Mouse (Mus musculus): ENCODE measurements around the gene Rpl7l1. TPM values are rescaled to one million over a fixed set of nuclear protein-coding genes. Genes with fewer than 3 reads are reported as not detected.

Rpl7l1 gene
- total RNA-seq, 2 experiments from 2014 or later, result 59.4 to 70.8 TPM

DNA sequence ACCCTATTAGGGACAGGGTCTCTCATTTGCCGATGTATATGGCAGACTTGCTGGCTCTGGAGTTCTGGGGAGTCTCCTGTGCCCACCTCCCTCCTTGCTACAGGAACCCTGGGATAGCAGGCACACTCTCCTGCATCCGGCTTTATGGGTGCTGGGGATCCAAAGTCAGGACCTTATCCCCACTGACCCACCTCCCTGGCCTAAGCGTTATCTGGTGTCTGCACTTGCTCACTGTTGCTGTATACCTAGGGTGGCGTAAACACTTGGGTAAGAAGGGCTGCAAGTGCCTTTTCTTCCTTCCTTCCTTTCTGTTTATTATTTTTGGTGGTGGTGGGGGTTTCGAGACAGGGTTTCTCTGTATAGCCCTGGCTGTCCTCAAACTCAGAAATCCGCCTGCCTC, 41.2 kb downstream of the Rpl7l1 start:
- DNase-seq, result no peak

DNA sequence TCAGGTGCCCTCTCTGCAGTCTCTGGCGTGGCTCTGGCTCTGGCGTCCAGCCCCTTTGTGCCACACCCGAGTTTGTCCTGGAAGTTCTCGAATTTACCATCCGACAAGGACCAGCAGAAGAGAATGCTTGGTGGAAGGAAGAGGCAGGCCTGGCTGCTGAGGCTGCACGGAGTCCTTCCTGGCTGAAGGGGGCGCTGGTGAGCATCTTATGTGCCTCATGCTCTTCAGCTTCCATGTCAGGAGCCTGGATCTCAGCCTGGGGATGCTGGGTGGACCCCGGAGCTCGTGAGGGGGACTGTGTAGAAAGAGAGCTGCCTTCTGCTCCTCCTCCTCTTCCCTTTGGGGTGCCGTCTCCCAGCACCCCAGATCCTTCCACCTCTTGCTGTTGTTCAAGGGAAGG, 46.3 kb downstream of the Rpl7l1 start:
- DNase-seq, result peak; percentile 47

DNA sequence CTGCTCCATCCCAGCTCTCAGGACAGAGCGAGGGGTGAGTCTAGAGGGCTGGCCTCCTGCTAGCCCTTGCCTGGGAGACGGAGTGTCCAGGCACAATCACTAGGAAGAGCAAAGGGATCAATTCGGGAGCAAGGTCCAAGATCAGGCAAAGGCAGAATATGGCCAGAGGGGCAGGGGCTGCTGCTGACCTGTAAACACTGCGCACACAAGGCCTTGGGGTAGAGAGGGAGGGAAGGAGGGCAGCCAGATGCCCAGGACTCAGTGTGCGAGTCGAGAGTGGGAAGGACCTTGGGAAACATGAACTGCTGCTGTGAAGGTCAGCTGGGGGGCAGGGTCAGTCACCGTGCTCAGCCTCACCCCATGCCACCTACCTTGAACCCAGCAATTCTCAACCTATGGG, 47.2 kb downstream of the Rpl7l1 start:
- DNase-seq, result no peak

DNA sequence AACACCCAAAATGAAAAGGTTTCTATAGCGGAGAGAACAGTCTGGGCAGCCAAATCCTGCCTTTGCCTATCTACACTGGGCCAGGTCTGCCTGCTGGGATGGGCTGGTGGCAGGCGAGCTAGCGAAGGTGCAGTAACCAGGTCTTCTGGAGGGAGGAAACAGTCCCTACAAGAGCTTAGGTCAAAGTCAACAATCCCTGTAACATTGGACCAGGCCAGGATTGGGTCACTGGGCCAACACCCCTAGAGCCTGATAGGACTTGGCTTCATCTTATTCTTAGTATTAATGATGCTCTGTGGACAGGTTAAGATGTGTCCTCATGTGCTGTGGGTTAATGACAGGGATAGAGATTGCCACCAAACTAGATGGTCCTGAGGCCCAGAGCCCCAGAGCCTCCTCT, 48.4 kb downstream of the Rpl7l1 start:
- no peak for DNase-seq

DNA sequence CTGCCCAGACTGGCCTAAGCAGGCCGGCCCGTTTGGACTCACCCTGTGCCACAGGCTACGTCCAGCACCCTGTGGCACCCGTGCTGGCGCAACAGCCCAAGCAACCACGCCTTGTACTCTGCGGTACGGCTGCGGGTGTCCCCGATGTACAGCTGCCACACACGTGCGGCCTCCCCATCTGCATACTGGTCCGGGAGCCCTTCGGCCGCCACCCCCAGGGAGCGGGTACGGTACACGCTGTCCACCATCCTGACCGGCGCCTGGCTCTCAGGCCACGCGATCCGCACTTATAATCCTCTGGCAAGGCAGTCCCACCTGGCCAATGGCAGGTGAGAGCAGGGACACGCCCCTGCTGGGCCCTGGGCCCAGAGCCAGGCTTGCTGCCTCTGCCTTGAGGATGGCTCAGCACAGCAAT, 53.6 kb downstream of the Rpl7l1 start, which contains the start of gene Gnmt:
Gnmt (minus strand) TSS at position 265 of the 415 bp plus-strand sequence.
- no peak for DNase-seq

DNA sequence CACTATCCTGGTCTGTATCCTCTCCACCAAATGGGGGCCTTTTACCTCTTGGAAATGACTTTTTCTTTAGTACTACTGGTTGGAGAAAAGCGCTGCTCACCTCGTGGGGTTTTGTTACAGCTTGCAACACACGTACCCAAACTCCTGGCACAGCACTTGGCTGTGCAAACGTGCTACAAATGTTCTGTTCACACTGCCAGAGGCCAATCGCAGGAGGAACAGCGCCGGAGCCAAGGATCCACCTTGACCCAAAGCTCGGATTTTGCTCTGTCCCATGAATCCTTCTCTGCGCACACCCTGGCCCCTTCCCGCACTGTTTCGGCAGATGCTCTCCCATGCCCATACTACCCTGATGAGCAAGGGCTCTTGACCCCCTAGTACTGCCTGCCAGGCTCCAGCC, 54.0 kb downstream of the Rpl7l1 start:
- DNase-seq, result no peak

DNA sequence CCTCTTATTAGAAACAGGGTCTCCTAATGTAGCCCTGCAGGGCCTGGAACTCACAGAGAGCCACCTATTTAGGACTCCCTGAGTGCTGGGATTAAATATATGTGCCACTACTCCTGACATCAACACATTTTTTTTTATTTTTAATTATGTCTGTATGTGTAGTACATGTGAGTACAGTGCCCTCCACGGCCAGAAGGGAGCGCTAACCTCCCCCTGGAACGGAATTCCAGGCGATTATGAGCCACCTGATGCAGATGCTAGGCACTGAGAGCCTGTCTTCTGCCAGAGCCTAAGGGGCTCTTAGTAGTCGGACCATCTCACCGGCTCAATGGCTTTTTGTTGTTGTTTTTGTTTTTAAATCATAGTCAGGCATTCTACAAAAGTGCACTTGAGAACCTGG, 54.5 kb downstream of the Rpl7l1 start:
- no peak for DNase-seq

DNA sequence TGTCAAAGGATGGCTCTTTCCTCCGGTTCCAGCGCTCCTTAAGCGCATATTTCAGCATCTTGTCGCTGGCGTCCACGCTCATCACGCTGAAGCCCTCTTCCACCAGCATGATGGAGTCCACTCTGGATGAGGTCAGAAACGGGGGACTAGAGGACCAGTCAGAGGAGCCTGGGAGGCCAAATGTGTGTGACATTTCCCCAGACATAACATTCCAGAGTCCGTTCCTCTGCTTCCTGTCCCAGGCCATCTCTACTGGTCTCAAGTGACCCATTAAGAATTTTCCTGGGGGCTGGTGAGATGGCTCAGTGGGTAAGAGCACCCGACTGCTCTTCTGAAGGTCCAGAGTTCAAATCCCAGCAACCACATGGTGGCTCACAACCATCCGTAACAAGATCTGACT, 55.2 kb downstream of the Rpl7l1 start:
- DNase-seq, result no peak

DNA sequence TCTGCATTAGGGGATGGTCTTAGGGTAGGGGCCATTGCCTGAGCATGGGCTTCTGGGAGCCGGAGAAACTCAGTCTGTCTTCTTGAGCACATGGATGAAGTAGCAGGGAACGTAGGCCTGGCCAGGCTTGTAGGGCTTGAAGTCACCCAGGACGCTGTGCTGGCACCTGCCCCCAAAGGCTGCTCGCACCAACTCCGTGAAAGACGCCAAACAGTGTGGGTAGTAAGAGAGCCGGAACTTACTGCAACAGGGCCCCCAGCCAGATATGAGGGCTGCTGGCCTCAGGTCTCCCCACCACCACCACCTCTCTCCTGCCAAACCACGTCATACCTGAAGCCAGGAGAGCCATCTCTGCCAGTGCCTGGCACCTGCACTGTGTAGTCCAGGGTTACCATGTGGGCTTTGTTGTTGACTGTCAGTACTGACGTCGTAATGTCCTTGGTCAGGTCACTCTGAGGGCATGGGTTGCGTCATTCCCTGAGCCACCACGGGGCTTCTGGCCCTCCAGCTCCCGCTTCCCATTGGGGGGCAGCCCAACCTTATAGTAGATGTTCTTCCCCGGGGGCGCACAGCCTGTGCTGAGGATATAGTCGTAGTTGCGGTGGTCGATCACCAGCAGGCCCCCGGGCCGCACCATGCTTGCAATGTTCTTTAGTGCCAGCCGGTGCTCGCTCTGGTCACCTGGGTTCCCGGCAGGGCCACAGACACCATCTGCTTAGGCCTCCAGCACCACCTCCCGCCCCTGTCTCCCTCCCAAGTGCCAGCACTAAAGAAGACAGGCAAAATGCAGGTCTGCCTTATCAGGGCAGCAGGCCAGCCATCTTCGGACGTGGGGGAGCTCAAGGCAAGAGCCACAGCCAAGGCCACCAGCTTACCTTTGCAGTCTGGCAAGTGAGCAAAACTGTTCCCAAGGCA, 56.5 kb downstream of the Rpl7l1 start:
- no peak for DNase-seq

DNA sequence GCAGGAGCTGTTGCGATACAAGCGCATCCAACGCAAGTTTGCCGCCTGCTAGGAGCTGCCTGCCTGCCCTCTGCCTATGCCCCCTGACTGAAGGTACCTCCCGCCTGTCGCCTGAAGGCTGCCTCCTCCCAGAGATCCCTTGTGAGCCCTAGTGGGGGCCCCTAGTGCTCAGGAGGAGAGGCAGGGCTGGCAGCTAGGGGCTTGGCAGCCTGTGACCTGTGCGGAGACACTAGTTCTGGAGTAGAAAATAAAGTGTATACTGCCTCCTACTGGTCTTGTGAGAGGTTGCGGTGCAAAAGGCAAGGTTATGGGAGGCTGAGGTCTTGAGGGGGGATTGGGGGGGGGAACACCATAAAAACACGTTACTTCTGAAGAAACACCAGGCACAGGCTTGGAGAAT, 57.2 kb downstream of the Rpl7l1 start:
- DNase-seq, result no peak

DNA sequence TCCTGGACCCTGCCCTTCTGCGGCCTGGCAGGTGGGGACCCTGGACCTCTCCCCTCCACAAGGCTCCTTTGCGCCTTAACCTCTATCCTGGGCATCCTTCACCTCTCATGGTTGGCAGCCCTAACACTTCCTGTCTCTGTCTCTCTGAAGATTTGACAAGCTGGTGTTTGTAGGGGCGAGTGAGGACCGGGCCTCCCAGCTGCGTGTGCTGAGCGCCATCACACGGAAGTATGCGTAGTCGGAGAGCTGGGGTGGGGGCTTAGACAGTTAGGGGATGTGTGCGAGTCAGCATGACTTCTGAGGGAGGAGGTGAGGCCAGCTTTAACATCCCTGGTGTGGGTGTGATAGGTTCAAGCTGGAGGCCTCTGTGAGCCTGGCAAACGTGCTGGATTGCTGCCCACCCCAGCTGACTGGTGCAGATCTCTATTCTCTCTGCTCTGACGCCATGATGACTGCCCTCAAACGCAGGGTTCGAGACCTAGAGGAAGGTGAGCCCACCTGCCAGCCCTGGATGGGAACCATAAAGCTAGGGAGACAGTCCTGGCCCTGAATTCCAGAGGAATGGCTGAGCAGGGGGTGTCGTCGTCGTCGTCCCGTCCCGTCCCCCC, 57.9 kb downstream of the Rpl7l1 start:
- no peak for DNase-seq

Other genes starting within 250 kb of the Rpl7l1 start
- gene Cul9, start 236.3 kb downstream of the Rpl7l1 start, total RNA-seq (2021), result 10 to 100 TPM; 11.3 to 11.5 TPM
- gene Srf, start 226.5 kb downstream of the Rpl7l1 start, total RNA-seq (2021), result 10 to 100 TPM; 66.9 to 75.5 TPM
- gene Ptk7, start 153.2 kb downstream of the Rpl7l1 start, total RNA-seq (2021), result 10 to 100 TPM; 12.6 to 19.3 TPM
- gene Klc4, start 136.7 kb downstream of the Rpl7l1 start, total RNA-seq (2021), result 10 to 100 TPM; 18.7 to 19.5 TPM
- 100 to 1,000 TPM; 101 to 117 TPM for gene Mrpl2, start 136.4 kb downstream of the Rpl7l1 start, total RNA-seq (2021)
- gene Cul7, start 132.3 kb downstream of the Rpl7l1 start, total RNA-seq (2021), result 10 to 100 TPM; 39.8 to 50.5 TPM
- gene Rrp36, start 108.3 kb downstream of the Rpl7l1 start, total RNA-seq (2021), result 10 to 100 TPM; 12.8 to 18.2 TPM
- gene Mea1, start 103.9 kb downstream of the Rpl7l1 start, total RNA-seq (2021), result 10 to 100 TPM; 70.0 to 81.0 TPM
- 100 to 1,000 TPM; 183 to 187 TPM for gene Klhdc3, start 101.8 kb downstream of the Rpl7l1 start, total RNA-seq (2021)
- 10 to 100 TPM; 37.0 to 40.6 TPM for gene Ppp2r5d, start 77.6 kb downstream of the Rpl7l1 start, total RNA-seq (2021)
- 10 to 100 TPM; 10.7 to 13.3 TPM for gene Pex6, start 71.2 kb downstream of the Rpl7l1 start, total RNA-seq (2021)
- gene Gnmt, start 53.5 kb downstream of the Rpl7l1 start, total RNA-seq (2021), result under 1 TPM; 0.38 to 0.68 TPM
- 10 to 100 TPM; 18.8 to 20.5 TPM for gene Cnpy3, start 30.5 kb downstream of the Rpl7l1 start, total RNA-seq (2021)
- gene Ptcra, start 19.0 kb downstream of the Rpl7l1 start, total RNA-seq (2021), result under 1 TPM in 1 of 2 experiments, not detected in 1; 0.19 TPM
- 10 to 100 TPM; 45.1 to 47.5 TPM for gene 2310039H08Rik, start 10.0 kb downstream of the Rpl7l1 start, total RNA-seq (2021)
- gene Bicral, start 75.8 kb upstream of the Rpl7l1 start, total RNA-seq (2021), result 10 to 100 TPM in 1 of 2 experiments, 1 to 10 TPM in 1; 8.7 to 15.1 TPM
- 10 to 100 TPM; 15.4 to 17.7 TPM for gene Tbcc, start 108.0 kb upstream of the Rpl7l1 start, total RNA-seq (2021)
- gene Prph2, start 127.8 kb upstream of the Rpl7l1 start, total RNA-seq (2021), result not detected
- gene Ubr2, start 227.9 kb upstream of the Rpl7l1 start, total RNA-seq (2021), result 10 to 100 TPM; 31.3 to 36.7 TPM

Measured in gastrocnemius, postnatal 10 days (tissue).